In the genomic region with DNA sequence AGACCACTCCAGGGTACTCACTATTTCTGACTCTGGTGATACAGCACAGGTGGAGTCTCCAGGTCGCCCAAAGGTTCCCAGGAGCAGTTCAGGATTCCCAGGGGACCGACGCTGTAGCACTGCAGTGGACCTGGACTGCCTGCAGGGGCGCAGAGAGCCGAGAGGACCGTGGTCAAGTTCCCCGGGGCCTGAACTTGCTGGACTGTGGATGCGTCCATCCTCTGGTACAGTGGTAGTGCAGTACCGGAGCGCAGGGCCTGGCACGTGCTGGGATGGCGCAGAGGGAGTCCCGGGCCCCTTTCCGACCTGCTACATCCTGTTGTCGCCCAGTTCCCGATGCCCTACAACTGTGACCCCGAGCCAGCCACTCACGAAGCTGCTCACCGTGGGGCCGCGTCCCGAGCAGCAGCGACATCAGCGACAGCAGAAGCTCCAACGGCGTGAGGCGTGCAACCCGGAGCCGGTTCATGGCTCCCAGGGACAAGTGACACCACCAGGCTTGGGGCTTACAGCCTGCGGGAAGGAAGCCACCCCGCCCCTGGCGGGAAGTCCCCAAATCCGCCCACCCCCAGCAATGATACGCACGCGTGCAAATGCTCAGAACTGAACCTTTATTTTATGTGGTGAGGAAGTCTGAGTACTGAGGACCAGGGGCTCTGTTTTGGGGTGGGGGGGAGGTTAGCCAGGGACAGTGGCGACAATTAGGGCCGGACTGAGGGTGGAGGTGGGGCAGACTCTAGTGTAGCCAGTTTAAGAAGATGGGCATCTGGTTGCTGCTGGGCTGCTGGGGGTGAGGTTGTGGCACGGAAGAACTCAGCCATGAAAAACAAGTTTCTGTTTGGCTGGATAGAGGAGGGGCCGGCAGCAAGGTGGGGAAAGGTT, we compare ENCODE assay signal across 8 mouse cellular contexts. TPM values are rescaled to one million over a fixed set of nuclear protein-coding genes. Genes with fewer than 3 reads are reported as not detected.
DNase-seq lines count a peak whose midpoint lies in the region; ATAC-seq and TF ChIP-seq lines count a peak whose summit lies in the region.

A gene (minus strand): TSS at position 524 of the 882 bp plus-strand sequence.

- WGBS in hindbrain, embryonic 15.5 days: 3% methylated on average over 39 of the region's 40 CpGs
- whole genome bisulfite sequencing in limb, embryonic 13.5 days: 3% methylated on average over 40 of the region's 40 CpGs
- 4% methylated on average over 40 of the region's 40 CpGs for WGBS in midbrain, embryonic 13.5 days
- WGBS in spleen, adult 2 months: under 1% methylated on average over 40 of the region's 40 CpGs

- no peaks in the 10 kb centered on the region for H3K9me3 ChIP-seq in hindbrain, embryonic 15.5 days
- no peaks in the 10 kb centered on the region for H3K9me3 ChIP-seq in limb, embryonic 13.5 days
- no peaks in the 10 kb centered on the region; the same call in 1 of the 2 replicates for H3K9me3 ChIP-seq in midbrain, embryonic 13.5 days

- no peaks in the 10 kb centered on the region for H3K4me1 ChIP-seq in brown adipose tissue, adult 24 weeks (ENCODE audit: control insufficient read depth, insufficient read depth, insufficient read length, low read length)
- H3K4me1 ChIP-seq in hindbrain, embryonic 15.5 days (replicated peaks): peaks cover 19% of the 10 kb centered on the region
- peaks cover 15% of the 10 kb centered on the region for H3K4me1 ChIP-seq in limb, embryonic 13.5 days
- peaks cover 18% of the 10 kb centered on the region for H3K4me1 ChIP-seq in midbrain, embryonic 13.5 days (replicated peaks)
- H3K4me1 ChIP-seq in spleen, adult 2 months (ENCODE audit: control insufficient read depth, insufficient read depth, insufficient read length): peaks cover 9% of the 10 kb centered on the region; the same call in 1 of the 2 replicates

- peak; percentile 65 for ATAC-seq in hindbrain, embryonic 15.5 days (ENCODE audit: low FRiP score, low read depth)
- no peak; the same call in 1 of the 2 replicates for ATAC-seq in limb, embryonic 13.5 days (ENCODE audit: low FRiP score, low read depth)
- peak; percentile 65 for ATAC-seq in midbrain, embryonic 13.5 days

- peak; percentile 54 for TF ChIP-seq POLR2A in spleen, adult 2 months (IDR thresholded peaks at IDR 0.05; ENCODE audit: low read depth, low read length)

- peak; percentile 64; the same call in 1 of the 2 replicates for TF ChIP-seq CTCF in spleen, adult 2 months (IDR thresholded peaks at IDR 0.05; ENCODE audit: extremely low read depth, insufficient read depth, insufficient read length, insufficient replicate concordance)

- H3K36me3 ChIP-seq in hindbrain, embryonic 15.5 days: no peaks in the 10 kb centered on the region
- H3K36me3 ChIP-seq in limb, embryonic 13.5 days: no peaks in the 10 kb centered on the region
- H3K36me3 ChIP-seq in midbrain, embryonic 13.5 days: no peaks in the 10 kb centered on the region
- peaks cover 7% of the 10 kb centered on the region; the same call in 1 of the 2 replicates for H3K36me3 ChIP-seq in spleen, adult 2 months (ENCODE audit: control insufficient read depth, insufficient read depth, low read length)

- peak; percentile 28 to 43 for DNase-seq in cerebellum, adult 18-20 months
- no peak for DNase-seq in cerebellum, adult 11-12 months
- DNase-seq in gastrocnemius, adult 8-10 months (ENCODE audit: low spot score in 2 of 2): peak; percentile 41 to 51
- peak; percentile 35 to 75 for DNase-seq in spleen, adult 2 months (ENCODE audit: low read depth in 1 of 2, low spot score in 2 of 2)

- H3K4me2 ChIP-seq in hindbrain, embryonic 15.5 days: peak within 1 kb of the TSS; percentile 67
- peak within 1 kb of the TSS; percentile 76 for H3K4me2 ChIP-seq in limb, embryonic 13.5 days (replicated peaks)
- H3K4me2 ChIP-seq in midbrain, embryonic 13.5 days (replicated peaks): peak within 1 kb of the TSS; percentile 53

- H3K9ac ChIP-seq in hindbrain, embryonic 15.5 days: peak within 1 kb of the TSS; percentile 35; the same call in 1 of the 2 replicates
- H3K9ac ChIP-seq in limb, embryonic 13.5 days: peak within 1 kb of the TSS; percentile 65
- H3K9ac ChIP-seq in midbrain, embryonic 13.5 days (replicated peaks): peak within 1 kb of the TSS; percentile 47

- 0 out of 2 replicates have a peak within 1 kb of the TSS, but pooled peaks have one; percentile 25 for H3K27ac ChIP-seq in brown adipose tissue, adult 24 weeks (replicated peaks; ENCODE audit: low read depth, low read length)
- H3K27ac ChIP-seq in hindbrain, embryonic 15.5 days (replicated peaks): no peak within 1 kb of the TSS
- H3K27ac ChIP-seq in limb, embryonic 13.5 days: no peak within 1 kb of the TSS
- H3K27ac ChIP-seq in midbrain, embryonic 13.5 days: no peak within 1 kb of the TSS
- peak within 1 kb of the TSS; percentile 91 for H3K27ac ChIP-seq in spleen, adult 2 months (ENCODE audit: insufficient read depth, low read length)

- peaks cover 54% of the 10 kb centered on the region for H3K27me3 ChIP-seq in hindbrain, embryonic 15.5 days
- peaks cover 87% of the 10 kb centered on the region for H3K27me3 ChIP-seq in limb, embryonic 13.5 days
- peaks cover 65% of the 10 kb centered on the region for H3K27me3 ChIP-seq in midbrain, embryonic 13.5 days
- no peaks in the 10 kb centered on the region for H3K27me3 ChIP-seq in spleen, adult 2 months (ENCODE audit: control insufficient read depth, insufficient read depth, low read length)

- peak within 1 kb of the TSS; percentile 69 for H3K4me3 ChIP-seq in brown adipose tissue, adult 24 weeks (ENCODE audit: insufficient read depth, low read depth, low read length)
- peak within 1 kb of the TSS; percentile 33 for H3K4me3 ChIP-seq in hindbrain, embryonic 15.5 days
- peak within 1 kb of the TSS; percentile 44 for H3K4me3 ChIP-seq in limb, embryonic 13.5 days
- peak within 1 kb of the TSS; percentile 27 for H3K4me3 ChIP-seq in midbrain, embryonic 13.5 days (replicated peaks)
- H3K4me3 ChIP-seq in spleen, adult 2 months (ENCODE audit: extremely low read depth, insufficient read depth, insufficient read length): peak within 1 kb of the TSS; percentile 93

RNA-seq across cellular contexts. Expression of the gene that starts here (rescaled TPM):
- not detected in 2 replicates for polyA plus RNA-seq in brown adipose tissue, adult 24 weeks (2012; ENCODE audit: insufficient read depth, insufficient read length, missing spikeins)
- under 1 TPM; 0.27 to 0.56 (median 0.43) TPM for total RNA-seq in gastrocnemius, adult 8-10 months (2022)
- polyA plus RNA-seq in hindbrain, embryonic 15.5 days (2015; fragmentation: Nextera tagmentation; extraction: Ambion mirVana): 0.69 and 0.97 TPM in 2 replicates
- polyA plus RNA-seq in limb, embryonic 13.5 days (2015; fragmentation: Nextera tagmentation; extraction: Ambion mirVana): 0.98 and 1.1 TPM in 2 replicates
- polyA plus RNA-seq in midbrain, embryonic 13.5 days (2015; fragmentation: Nextera tagmentation; extraction: Ambion mirVana): 0.23 and 0.26 TPM in 2 replicates
- polyA plus RNA-seq in spleen, adult 2 months (2012; rRNA removed): 69.5 and 70.0 TPM in 2 replicates

Comparison
In these comparisons a context has a peak if more than half of its experiments do, and no peak if none do; other contexts are left out.
1. RNA of the gene that starts here (polyA plus RNA-seq): 69.5 to 70.0 TPM in spleen, adult 2 months; 0.98 to 1.1 TPM in limb, embryonic 13.5 days, 0.69 to 0.97 TPM in hindbrain, embryonic 15.5 days, 0.23 to 0.26 TPM in midbrain, embryonic 13.5 days and not detected in brown adipose tissue, adult 24 weeks; every median in the first group is over 10 times any median in the second.
2. Peak in DNase-seq in gastrocnemius, adult 8-10 months; RNA of the gene not detected or under 1 TPM.
3. Peak in ATAC-seq, H3K4me3 ChIP-seq, H3K9ac ChIP-seq and H3K4me2 ChIP-seq in hindbrain, embryonic 15.5 days; RNA of the gene not detected or under 1 TPM.
4. Peak in ATAC-seq, H3K4me3 ChIP-seq, H3K9ac ChIP-seq and H3K4me2 ChIP-seq in midbrain, embryonic 13.5 days; RNA of the gene not detected or under 1 TPM.
5. H3K27ac ChIP-seq: peak in brown adipose tissue, adult 24 weeks (single experiment) and spleen, adult 2 months (single experiment); none in hindbrain, embryonic 15.5 days (single experiment), limb, embryonic 13.5 days (single experiment) and midbrain, embryonic 13.5 days (single experiment).
6. H3K4me3 ChIP-seq: peak in every context shown above with its lines; median percentile 93 in spleen, adult 2 months; 69 in brown adipose tissue, adult 24 weeks; 44 in limb, embryonic 13.5 days; 33 in hindbrain, embryonic 15.5 days; 27 in midbrain, embryonic 13.5 days.
7. Peak in every context shown above with its lines, with median percentiles within 50 percentile points of each other: H3K4me2 ChIP-seq and H3K9ac ChIP-seq.